Mouse (Mus musculus) adrenal gland, adult (tissue): ENCODE results near the gene Rsrc1.

Experiments used
- DNase-seq, 2 experiments: peaks; one replicate each; pipeline ENCODE4 v3.0.0; 2022 to 2023; ENCODE audit warnings: low spot score in 1 of 2; ENCODE audit not compliant: inconsistent age in 2 of 2

Rsrc1 gene

DNA sequence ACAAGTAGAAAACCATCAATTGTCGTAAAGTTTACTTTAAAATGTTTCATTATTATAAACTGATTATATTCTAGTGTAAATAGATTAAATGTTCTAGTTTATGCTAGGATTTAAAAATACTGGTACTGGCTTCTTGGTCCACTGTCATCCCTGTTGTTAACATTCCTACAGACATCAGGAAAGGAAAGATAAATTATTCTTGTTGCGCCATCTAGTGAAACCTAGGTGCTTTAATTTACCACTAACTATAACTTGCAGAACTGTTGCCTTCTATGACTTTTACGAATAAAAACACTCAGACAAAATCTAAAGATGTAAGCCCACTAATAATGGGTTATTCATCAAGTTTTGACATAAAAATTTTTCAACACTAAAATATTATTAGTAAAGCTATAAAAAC, 286.3 kb downstream of the Rsrc1 start:
- no peak for DNase-seq

DNA sequence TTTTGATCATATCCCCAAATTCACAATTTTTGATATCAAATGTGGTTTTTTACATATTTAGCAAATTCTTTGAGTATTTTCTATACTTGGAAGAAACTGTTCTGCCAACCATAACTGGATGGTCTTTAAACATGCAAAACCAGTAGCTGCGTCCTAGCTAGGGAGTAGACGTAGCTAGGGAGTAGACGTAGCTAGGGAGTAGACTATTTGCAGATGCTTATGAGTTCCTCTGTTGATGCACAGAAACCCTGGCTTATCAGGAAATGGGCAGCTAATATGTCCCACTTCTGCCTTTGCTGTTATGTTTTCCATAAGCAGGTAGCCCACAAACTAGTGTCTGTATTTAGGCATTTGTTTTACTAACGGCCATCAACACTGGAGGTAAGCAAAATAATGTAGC, 298.6 kb downstream of the Rsrc1 start:
- DNase-seq = no peak

DNA sequence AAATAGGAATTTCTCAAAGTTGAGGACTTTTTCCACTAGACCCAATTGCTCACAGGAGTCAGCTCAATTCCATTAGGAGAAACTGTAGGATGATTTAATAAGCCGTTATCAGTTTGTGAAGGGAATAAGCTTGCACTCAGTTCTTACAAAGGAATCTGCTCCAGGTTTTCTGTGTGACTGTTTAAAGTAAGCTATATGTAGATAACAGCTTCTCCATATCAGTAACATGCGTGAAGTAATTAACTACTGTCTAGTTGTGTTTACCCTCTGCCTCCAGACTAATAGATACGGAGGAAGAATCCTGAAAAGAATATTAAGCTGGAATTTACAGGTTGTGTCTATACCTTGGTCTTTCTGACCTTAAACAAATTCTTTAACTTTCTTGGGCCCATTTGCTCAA, 299.1 kb downstream of the Rsrc1 start:
- no peak for DNase-seq

DNA sequence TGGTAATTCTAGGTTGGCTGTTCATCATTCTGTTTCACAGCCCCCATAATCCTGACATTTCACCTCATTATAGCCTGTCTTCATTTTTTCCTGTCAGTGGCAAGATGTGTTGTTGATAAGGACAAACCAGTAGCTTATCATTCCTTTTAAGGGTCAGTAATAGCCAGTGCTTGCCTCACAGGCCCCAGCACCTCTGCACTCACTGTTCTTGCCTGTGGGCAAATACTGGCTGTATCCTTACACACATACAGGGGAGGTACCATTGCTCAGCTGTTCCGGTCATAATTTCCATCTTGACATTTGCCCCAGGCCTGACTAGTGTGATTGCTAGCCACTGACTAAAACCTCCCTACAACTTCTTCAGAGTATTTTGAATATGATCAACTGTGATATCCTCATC, 302.8 kb downstream of the Rsrc1 start:
- peak; percentile 16 to 38 for DNase-seq

DNA sequence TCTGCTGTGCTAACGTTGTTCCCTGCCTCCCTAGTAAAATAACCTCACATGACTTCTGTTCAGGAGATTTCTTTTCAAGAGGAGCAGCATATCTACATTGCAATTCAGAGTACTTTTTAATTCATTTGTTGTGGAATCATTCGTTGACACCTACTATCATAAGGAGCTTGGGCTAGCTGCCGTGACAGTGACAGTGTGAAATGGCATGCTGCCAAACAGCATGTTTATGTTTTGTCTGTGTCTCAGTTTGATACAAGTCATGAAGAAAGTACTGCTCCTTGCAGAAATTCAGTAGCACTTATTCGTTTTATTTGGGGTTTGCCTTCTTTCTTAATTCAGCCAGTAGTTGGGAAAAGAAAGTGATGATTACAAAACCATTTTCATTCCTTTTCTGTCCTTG, 303.7 kb downstream of the Rsrc1 start:
- DNase-seq = peak in 1 of 2 experiments; percentile 65

DNA sequence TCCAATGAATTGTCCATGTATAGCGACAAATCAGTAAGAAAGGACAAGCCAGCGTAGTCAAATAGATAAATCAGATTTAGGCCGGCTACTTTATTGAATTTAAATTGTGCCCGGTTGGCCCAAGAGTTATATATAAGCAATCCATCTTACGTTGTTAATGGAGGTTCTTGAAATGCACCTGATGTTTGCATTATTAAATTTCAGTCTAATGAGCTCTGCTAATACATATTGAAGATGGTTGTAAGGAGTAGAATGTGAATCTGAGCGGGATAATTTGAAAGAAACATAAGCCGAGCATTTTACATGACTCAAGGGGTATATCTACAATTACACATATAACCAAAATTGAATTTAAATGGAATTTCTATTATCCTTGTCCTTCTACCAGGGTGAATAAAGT, 307.5 kb downstream of the Rsrc1 start:
- DNase-seq = no peak

DNA sequence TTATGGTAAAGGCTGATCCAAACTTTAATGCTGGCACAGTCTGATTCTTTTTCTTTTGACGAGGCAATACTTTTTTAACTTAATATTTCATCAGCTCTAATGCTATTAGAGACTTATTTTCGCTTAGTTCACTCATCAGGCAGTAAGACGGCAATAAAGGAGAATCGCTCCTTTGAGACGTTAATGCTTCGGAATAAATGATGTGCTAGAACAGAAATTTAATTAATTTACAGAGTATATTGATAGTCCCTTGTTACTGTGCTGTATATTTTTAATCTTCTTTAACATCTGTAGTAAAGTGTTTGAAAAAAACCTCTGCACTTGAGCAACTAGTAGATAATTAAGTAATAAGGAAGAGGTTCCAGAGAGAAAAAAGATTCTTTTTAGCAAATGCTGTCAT, 308.3 kb downstream of the Rsrc1 start:
- DNase-seq = no peak

DNA sequence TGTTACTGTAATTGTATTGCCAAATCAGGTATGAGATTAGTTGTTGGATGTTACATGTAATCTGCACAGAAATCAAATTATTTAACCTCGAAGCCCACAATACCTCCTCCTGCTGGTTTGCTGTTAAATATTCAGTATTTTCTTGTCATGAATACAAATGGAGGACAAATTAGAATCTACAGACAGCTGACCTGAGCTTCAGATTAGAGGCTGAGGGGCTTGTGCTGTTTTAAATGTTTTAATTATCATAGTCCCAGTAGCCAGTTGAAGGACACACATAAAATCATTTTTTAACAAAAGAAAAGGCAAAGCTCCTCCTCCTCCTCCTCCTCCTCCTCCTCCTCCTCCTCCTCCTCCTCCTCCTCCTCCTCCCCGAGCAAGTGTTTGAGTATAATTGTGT, 327.5 kb downstream of the Rsrc1 start:
- no peak for DNase-seq

DNA sequence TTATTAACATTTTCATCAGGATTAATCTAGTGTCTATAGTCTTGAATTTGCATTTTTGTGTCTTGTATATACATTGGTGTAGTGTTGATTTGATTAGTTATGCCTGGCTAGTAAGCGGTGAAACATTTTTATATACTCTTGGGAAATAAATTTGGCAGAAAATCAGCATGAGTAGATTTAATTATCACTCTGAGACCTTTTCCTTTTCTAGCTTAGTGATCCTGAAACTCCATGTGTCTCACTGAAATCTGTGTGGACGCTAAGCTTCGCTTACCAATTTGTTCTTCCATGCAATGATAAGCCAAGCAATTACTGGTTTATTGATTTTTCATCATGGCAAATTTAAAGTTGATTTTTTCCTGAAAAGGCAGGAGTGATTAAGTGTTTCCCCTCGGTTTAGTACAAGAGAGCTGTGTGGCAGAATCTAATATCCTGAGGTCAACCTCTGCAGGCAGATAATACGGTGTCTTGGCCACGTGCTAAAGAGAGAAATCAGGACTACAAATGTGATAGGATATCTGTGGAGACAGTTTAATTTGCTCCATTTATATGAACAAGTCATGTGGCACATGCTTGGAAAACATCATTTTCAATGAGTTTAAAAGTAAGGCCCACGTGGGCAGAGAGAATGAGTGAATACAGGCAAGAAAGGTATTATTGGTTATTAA, 328.6 kb downstream of the Rsrc1 start:
- no peak for DNase-seq

DNA sequence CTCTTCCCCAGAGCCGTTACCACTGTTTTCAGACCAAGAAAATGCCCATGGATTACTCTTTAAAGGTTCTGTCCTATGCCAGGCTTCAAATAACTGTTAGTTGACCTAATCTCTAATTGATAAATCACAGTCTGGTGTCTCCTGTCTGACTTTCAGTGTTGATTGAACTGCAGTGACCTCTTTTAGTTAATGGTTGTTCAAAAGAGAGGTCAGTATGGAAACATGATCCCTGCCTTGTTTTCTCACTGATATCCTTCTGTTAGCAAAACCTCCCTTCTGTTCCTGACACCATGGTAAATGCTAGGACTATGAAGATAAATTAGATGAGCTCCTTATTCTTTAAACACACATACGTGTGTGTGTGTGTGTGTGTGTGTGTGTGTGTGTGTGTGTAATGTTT, 330.2 kb downstream of the Rsrc1 start:
- no peak for DNase-seq

DNA sequence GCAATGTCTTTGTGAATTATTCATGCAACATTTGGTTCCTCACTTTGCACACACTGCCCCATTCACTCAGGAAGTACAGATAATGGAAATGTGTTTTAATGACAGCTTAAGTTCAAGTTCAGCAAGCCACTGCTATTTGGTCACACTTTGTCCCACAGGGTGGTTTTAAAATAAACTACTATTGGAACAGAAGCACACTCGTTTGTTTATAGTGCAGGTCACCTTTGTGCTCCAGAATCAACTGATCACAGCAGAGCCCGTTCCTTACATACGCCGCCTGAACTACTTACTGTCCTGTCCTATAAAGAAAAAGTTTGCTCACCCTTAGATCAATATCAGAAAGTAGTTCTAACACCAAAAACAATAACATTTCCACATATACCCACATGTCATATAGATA, 341.2 kb downstream of the Rsrc1 start:
- DNase-seq = no peak

DNA sequence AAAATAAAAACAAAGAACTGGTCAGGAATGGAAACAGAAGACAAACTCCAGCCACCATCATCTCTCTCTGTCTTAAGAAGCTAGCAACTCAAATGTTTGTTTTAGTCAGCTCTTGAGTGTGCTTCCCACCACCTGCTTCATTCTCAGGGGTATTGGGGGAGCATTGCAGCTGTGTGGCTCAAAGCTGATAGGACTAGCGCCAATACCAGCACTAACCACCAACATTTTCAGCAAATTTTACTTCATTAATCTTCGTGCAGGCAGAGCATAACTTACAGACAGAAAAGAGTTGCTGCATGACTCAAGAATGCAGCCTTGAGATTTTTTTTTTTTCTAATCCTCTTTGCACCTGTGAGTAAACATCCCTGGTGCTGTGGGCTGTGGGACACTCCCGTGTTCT, 358.4 kb downstream of the Rsrc1 start:
- no peak for DNase-seq

DNA sequence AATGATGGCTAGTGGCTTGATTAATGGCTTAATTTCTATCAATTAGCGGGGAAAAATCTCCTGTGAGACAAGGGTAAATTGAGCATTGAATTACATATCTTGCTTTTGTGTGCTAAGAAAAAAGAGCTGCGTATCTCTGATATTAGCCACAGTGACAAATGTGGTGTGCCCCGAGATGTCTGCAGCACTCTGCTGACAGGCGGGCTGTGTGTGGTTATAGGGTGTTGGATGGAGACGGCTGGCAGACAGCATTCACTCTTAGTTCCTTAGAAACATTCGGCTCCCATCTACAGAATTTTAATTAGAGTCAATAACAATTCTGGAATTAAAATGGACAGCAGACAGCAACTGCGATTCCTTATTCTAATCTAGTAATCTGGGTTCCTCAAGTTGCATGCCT, 359.7 kb downstream of the Rsrc1 start:
- DNase-seq = no peak

DNA sequence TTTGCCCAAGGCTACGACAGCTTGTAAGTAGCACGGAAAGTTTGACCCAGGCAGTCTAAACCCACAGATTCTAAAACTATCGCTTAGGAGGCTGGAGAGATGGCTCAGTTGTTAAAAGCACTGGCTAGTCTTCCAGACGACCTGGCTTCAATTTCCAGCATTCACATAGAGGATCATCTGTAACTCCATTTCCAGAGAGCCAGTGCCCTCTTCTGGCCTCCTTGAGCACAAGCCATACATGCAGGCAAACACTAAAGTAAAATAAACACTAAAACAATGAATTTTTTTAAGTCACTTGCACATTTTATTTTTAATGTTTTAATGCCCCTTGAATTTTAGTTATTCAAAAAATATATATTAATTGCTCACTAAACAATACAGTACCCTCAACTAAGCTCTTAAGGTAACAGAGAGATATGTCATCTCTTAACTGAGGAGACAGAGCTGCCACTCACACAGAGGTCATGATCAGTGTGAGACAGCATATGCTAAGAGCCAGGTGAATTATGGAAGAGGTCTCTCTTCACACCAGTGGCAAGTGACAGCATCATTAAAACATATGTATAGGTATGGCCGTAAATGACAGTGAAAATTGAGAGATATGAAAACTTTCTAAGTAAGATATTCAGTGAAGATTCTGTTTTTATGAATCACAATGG, 361.9 kb downstream of the Rsrc1 start:
- DNase-seq = peak in 1 of 2 experiments; percentile 18

DNA sequence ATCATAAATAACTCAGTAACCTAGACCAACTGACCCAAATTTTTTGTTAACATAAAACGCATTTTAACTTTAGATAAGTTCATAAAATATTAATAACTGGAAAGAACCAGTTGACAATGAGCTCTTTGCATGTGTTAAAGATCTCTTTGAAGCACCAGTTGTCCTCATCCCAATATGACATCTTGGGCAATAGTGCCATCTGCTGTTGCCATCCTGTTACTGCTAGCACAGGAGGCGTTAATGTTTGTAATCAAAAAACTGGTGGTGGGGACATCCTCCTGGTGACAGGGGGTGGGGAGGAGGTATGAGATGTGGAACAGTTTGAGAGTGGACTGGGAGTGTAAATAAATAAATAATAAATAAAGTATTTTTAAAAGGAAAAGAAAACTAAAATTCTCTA, 363.4 kb downstream of the Rsrc1 start:
- DNase-seq = peak; percentile 31 to 79

DNA sequence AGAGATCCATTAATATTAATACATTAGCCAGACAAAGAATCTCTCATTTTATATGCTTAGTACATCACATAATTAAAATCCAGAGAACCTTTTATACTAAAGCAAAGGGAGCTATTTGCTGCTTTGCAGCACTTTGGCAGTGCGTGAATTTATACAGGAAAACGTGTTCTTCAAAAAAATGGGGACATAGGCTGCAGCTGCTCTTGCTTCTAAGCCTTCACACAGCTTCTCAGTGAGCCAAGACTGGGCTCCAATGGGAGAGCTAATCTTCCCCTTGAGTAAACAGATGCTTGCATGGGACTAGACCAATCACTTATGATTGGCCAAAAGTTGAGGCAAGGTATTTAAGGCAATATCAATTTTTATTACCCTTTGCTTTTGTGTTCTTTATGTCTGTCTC, 365.5 kb downstream of the Rsrc1 start:
- no peak for DNase-seq

DNA sequence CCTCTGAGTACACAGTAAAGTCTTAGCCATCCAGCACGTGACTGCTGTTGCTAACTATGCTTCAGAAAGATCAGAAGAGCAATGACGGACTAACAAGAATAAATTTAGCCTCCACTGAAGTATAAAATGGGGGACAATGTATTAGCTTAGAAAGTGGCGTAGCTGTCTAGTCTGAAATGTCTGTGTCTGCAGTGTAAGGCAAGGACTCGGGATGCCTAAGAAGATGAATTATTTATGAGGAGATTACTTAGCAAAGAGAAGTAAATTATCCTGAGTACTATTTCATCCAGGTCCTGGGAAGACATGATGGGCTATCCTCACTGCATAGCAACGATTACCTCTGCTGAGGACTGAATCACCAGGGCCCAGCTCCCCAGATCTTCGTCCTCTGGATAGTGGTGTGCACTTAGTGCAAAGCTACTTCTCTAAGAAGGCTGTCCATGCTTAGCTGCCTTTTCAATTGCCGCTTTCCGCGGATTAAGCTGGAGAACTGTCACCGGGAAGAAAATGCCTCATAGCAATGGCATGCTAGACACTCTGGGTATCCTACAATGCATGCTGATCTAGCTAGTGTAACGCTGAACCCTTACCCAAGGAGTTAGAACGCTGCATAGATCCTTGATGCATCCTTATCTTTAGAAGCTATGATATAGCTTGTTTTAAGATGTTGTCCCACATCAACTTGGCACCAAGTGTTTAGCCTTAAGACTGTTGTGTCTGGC, 370.4 kb downstream of the Rsrc1 start:
- no peak for DNase-seq

DNA sequence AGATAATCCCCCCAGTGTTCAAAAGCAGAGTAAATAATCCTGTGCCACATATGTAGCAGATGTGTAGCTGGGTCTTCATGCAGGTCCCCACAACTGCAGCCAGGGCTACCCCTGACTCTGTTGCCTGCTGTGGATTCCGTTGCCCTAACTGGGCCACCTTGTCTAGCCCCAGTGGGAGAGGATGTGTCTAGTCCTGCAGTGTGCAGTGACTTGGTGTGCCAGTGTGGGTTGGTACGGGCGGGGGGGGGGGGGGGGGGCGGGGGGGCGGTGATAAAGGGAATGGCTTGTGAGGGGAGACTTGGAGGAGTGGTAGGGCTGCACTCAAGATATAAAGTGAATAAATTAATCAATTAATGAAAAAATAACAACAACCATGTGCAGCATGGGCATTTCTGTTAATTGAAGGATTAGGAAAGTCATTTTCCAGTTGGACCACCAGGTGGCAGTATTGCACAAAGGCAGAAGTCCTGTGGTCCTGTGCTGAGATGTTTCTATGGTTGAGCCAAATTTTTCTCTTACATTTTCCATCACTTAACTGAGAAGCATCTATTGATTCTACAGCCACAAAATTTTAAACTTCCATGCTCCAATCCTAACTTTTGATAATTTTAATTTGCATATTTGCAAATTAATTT, 371.1 kb downstream of the Rsrc1 start:
- DNase-seq = peak; percentile 36 to 74

DNA sequence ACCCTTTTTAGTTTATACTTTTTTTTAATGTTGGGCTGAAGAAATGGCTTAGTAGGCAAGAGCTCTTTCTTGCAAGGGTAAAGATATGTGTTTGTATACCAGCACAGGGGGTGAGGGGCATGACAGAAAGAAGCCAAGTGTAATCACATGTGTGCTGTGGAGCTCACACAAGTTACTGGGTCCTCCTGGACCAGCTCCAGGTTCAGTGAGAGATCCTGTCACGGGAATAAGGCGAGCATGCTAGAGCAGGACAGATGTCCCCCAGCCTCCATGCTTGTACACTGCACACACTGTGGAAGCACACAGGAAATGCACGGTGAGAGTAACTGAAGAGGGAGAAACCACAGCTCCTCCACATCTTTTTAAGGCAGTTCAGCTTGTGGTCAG, 371.6 kb downstream of the Rsrc1 start:
- DNase-seq = no peak

DNA sequence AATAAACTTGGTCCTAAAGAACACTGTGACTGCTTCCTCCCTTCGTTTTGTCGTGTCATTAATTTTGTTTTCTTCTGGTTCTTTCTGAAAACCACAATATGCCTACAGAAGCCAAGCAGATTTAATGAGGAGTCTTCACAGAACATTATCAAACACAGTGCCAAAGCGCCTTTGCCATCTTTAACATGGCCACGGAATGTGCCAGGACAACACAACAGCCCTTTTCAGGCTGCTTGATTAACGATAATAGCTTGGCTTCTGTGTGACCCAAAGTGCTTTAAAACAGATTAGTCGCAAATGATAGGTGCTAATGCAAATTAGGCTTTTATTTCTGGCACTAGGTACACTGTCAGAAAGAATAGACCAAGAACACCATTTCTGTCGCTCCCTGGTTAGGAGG, 377.2 kb downstream of the Rsrc1 start:
- no peak for DNase-seq

DNA sequence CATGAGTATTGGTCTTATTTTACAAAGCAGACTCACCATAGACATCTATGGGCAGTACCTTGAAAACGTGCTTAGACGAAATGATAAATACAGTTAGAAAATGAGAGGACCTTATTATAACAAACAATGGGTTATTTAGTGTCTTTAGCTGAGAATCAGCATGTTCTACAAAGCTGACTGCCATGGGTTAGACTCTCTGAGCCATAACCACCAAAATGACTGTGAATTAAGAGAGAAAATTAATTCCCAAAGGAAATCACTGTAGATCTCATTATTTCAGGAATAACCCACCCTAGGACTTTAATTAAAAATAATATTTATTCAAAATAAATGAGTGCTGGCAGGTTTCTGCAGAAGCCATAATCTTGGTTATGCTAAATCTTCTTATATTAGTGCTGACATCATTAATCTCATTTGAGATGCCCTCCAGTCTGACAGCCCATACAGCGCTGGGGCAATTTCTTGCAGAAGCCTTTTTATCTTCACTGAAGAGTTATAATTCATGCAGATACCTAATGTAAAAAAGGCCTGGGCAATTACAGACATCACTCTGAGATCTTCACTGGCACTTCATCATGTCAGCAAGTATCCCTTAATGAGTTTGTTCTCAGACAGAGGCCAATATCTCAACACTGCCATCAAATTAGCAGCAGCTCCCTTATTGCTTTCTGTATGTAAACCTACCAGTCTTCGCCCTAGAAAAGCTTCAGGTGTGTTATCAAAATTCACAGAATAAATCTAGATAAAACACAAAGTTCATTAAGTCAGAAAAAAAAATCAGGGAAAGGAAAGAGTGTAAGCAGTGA, 385.1 kb downstream of the Rsrc1 start:
- DNase-seq = no peak
